Mouse (Mus musculus): Measurements from ENCODE around the gene 9130409I23Rik. TPM values are rescaled to one million over a fixed set of nuclear protein-coding genes. Genes with fewer than 3 reads are reported as not detected.
"Not testable (repeated sequence)": the region's sequence is repeated elsewhere in the genome, so short reads cannot be mapped to it uniquely, and the experiment has no call there.

The 9130409I23Rik gene
- polyA plus RNA-seq, 1 experiment from 2014 or later = not detected

DNA sequence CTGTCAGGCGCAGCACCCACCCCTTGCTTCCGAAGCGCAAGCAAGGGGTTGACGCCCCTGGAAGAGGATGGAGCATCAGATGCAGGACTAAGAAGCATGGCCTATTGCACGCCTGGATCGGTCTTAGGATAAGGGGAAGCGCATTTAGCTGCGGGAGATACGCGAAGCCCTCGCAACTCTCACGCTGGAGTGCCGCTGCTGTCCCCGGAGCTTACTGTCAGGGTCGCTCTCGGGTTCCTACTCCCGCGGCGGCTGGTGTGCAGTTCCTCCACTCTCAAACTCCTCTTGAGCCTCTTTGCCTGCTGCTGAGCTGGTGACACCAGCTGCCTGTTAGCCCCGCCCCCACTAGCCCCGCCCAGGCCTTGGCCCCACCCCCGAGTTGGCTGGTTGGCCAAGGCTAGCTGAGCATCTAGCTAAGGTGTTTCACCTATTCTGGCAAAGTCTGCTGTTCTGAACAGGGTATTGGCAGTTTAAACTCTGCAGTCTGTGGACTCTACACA lies 33.8 kb upstream of the 9130409I23Rik start:
- H3K9ac ChIP-seq (replicated peaks; ENCODE audit: low read depth, low read length) = peak overlapping the region; percentile 25; the same call in 1 of the 2 replicates
- WGBS = under 1% methylated on average over 22 of the region's 22 CpGs
- no peaks in the 10 kb centered on the region for H3K9me3 ChIP-seq (ENCODE audit: control insufficient read depth, low read depth, low read length)
- H3K36me3 ChIP-seq (ENCODE audit: control insufficient read depth, insufficient read depth, low read length) = no peaks in the 10 kb centered on the region
- no peaks in the 10 kb centered on the region; the same call in 1 of the 2 replicates for H3K4me1 ChIP-seq (ENCODE audit: control insufficient read depth, insufficient read depth, low read length)
- ATAC-seq (ENCODE audit: insufficient number of reproducible peaks, insufficient read depth, low FRiP score, low read depth) = peak; percentile 86
- H3K27me3 ChIP-seq (ENCODE audit: control insufficient read depth, insufficient read depth, low read length) = no peaks in the 10 kb centered on the region
- no peak overlapping the region for H3K27ac ChIP-seq (ENCODE audit: low read length)
- H3K4me3 ChIP-seq (ENCODE audit: low read depth, low read length) = peak overlapping the region; percentile 42
- peak overlapping the region; percentile 98 for H3K4me2 ChIP-seq (replicated peaks; ENCODE audit: low read depth, low read length)

DNA sequence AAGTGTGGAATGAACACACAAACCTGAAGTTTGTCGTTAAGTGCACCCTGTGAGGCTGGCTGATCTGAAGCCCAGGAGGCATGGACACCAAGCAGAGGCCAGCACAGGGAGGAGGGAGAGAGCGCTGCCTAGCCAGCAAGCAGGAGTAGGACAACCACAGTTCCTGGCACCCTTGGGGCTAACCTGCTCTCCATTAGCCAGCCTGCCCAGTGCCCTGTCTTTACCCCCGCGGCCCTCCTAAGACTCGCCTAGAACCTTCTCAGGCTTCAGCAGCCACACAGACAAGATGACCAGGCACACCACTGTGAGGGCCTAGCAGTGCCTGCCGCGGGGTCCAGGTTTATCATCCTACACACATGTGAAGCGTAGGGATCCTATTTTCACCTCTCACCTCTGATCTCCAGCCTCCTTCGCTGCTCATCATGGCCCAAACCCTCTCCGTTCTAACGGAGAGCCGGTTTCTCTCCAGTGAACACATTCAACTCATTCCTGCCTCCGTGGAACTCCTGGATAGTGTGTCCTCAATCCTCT lies 33.1 kb upstream of the 9130409I23Rik start:
- H3K4me3 ChIP-seq (ENCODE audit: low read depth, low read length) = no peak overlapping the region
- H3K4me1 ChIP-seq (ENCODE audit: control insufficient read depth, insufficient read depth, low read length) = no peaks in the 10 kb centered on the region; the same call in 1 of the 2 replicates
- H3K9ac ChIP-seq (replicated peaks; ENCODE audit: low read depth, low read length) = no peak overlapping the region
- no peak for ATAC-seq (ENCODE audit: insufficient number of reproducible peaks, insufficient read depth, low FRiP score, low read depth)
- no peaks in the 10 kb centered on the region for H3K36me3 ChIP-seq (ENCODE audit: control insufficient read depth, insufficient read depth, low read length)
- no peaks in the 10 kb centered on the region for H3K27me3 ChIP-seq (ENCODE audit: control insufficient read depth, insufficient read depth, low read length)
- no peaks in the 10 kb centered on the region for H3K9me3 ChIP-seq (ENCODE audit: control insufficient read depth, low read depth, low read length)
- 74% methylated on average over 13 of the region's 13 CpGs for WGBS
- no peak overlapping the region for H3K4me2 ChIP-seq (replicated peaks; ENCODE audit: low read depth, low read length)
- no peak overlapping the region for H3K27ac ChIP-seq (ENCODE audit: low read length)

GRCm38 (mm10) chr1:181020756-181021487 lies 30.1 kb upstream of the 9130409I23Rik start, which contains the start of gene Ephx1:
Gene Ephx1 (minus strand): TSS chr1:181020904.
- Histone ChIP-seq H3K4me2 (replicated peaks; ENCODE audit: low read depth, low read length) (no peak within 1 kb of the TSS), H3K27me3 (ENCODE audit: control insufficient read depth, insufficient read depth, low read length) (no peaks in the 10 kb centered on the region), H3K9ac (replicated peaks; ENCODE audit: low read depth, low read length) (no peak within 1 kb of the TSS), H3K4me3 (ENCODE audit: low read depth, low read length) (no peak within 1 kb of the TSS), H3K9me3 (ENCODE audit: control insufficient read depth, low read depth, low read length) (no peaks in the 10 kb centered on the region), H3K4me1 (ENCODE audit: control insufficient read depth, insufficient read depth, low read length) (no peaks in the 10 kb centered on the region; the same call in 1 of the 2 replicates), H3K36me3 (ENCODE audit: control insufficient read depth, insufficient read depth, low read length) (no peaks in the 10 kb centered on the region), H3K27ac (ENCODE audit: low read length) (no peak within 1 kb of the TSS)
- WGBS = 50% methylated on average over 5 of the region's 5 CpGs
- no peak for ATAC-seq (ENCODE audit: insufficient number of reproducible peaks, insufficient read depth, low FRiP score, low read depth)

DNA sequence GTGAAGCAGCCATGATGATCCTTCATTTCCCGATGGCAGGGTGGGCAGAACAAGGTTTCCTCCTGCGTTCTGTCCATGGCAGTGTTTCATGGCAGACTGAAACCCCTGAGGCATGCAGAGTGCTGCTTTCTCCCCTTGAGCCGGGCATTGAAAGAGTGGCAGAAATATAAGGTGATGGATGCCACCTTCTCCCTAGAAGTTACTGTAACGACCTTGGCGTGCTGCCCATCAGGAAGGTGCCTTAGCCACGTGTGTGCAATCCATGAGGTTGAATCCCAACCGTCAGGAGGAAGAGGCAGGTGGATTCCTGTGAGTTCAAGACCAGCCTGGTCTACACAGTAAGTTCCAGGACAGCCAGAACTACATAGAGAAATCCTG lies 29.6 kb upstream of the 9130409I23Rik start:
- H3K27me3 ChIP-seq (ENCODE audit: control insufficient read depth, insufficient read depth, low read length) = no peaks in the 10 kb centered on the region
- H3K36me3 ChIP-seq (ENCODE audit: control insufficient read depth, insufficient read depth, low read length) = no peaks in the 10 kb centered on the region
- no peaks in the 10 kb centered on the region; the same call in 1 of the 2 replicates for H3K4me1 ChIP-seq (ENCODE audit: control insufficient read depth, insufficient read depth, low read length)
- 66% methylated on average over 7 of the region's 7 CpGs for WGBS
- no peak overlapping the region for H3K27ac ChIP-seq (ENCODE audit: low read length)
- ATAC-seq (ENCODE audit: insufficient number of reproducible peaks, insufficient read depth, low FRiP score, low read depth) = no peak
- no peaks in the 10 kb centered on the region for H3K9me3 ChIP-seq (ENCODE audit: control insufficient read depth, low read depth, low read length)
- H3K4me3 ChIP-seq (ENCODE audit: low read depth, low read length) = no peak overlapping the region
- H3K4me2 ChIP-seq (replicated peaks; ENCODE audit: low read depth, low read length) = no peak overlapping the region
- no peak overlapping the region for H3K9ac ChIP-seq (replicated peaks; ENCODE audit: low read depth, low read length)

DNA sequence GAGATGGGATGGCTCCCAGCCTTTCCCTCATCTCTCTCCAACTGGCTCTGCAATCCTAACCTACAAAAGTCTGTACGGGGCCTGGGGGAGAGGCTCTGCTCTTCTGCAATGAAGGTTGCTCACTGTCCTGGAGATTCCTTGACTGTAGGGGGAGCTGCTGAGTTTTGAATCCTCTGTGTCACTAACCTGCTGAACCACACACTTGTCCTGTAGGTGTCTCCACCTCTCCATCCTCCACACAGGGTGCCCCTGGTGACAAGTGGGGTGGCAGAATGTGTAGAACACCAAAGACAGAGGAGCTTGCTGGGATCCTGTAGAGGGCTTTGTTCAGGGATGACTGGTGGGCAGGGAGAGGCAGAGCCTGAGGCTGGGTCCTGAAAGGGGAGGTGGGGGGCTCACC lies 28.8 kb upstream of the 9130409I23Rik start:
- Histone ChIP-seq H3K4me2 (replicated peaks; ENCODE audit: low read depth, low read length) (no peak overlapping the region), H3K27me3 (ENCODE audit: control insufficient read depth, insufficient read depth, low read length) (no peaks in the 10 kb centered on the region), H3K36me3 (ENCODE audit: control insufficient read depth, insufficient read depth, low read length) (no peaks in the 10 kb centered on the region), H3K4me3 (ENCODE audit: low read depth, low read length) (no peak overlapping the region), H3K4me1 (ENCODE audit: control insufficient read depth, insufficient read depth, low read length) (no peaks in the 10 kb centered on the region), H3K27ac (ENCODE audit: low read length) (no peak overlapping the region), H3K9ac (replicated peaks; ENCODE audit: low read depth, low read length) (no peak overlapping the region), H3K9me3 (ENCODE audit: control insufficient read depth, low read depth, low read length) (no peaks in the 10 kb centered on the region)
- no peak for ATAC-seq (ENCODE audit: insufficient number of reproducible peaks, insufficient read depth, low FRiP score, low read depth)
- 8% methylated on average over 1 of the region's 1 CpGs for WGBS

DNA sequence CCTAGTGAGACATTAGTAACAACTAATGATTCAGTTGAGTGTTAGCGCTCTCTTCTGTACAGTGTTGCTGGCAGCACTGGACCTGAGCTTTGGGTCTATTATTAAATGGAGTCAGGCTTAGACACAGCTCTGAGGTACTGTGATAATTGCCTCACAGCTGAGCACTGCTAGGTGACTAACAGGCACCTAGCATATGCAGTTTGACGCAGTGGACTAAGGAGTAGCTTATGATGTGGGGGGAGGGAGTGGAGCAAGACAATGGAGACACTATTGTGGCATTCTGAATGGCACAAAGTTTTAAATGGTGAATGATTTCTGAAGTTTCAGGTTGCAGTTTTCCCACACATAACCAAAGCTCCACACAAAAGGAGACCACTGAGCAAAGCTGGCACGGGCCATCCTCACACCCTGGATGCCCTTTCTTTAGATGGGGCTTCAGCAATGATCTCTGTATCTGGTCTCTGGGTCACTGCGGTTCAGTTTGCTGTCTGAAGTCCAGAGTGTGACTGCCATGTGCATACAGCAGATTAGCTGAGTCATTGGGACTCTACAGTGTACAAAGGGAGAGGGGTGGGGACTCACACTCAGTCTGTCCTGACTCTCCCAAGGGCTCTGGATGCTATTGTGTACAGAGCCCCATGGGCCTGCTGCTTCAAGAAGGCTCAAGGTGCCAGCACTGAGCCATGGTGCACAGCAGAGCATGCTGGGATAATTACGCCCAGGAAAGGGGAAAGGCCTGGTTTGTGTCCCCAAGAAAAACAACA lies 15.8 kb upstream of the 9130409I23Rik start:
- not testable (repeated sequence) for H3K36me3 ChIP-seq (ENCODE audit: control insufficient read depth, insufficient read depth, low read length); H3K27ac ChIP-seq (ENCODE audit: low read length); H3K4me1 ChIP-seq (ENCODE audit: control insufficient read depth, insufficient read depth, low read length); H3K27me3 ChIP-seq (ENCODE audit: control insufficient read depth, insufficient read depth, low read length); H3K9ac ChIP-seq (replicated peaks; ENCODE audit: low read depth, low read length); H3K4me3 ChIP-seq (ENCODE audit: low read depth, low read length); H3K9me3 ChIP-seq (ENCODE audit: control insufficient read depth, low read depth, low read length); H3K4me2 ChIP-seq (replicated peaks; ENCODE audit: low read depth, low read length)
- 78% methylated on average over 4 of the region's 5 CpGs for WGBS
- ATAC-seq (ENCODE audit: insufficient number of reproducible peaks, insufficient read depth, low FRiP score, low read depth) = peak; percentile 63; the same call in 1 of the 2 replicates

- WGBS = 62% methylated on average over 4 of the region's 4 CpGs
- no peak for ATAC-seq (ENCODE audit: insufficient number of reproducible peaks, insufficient read depth, low FRiP score, low read depth)
- H3K27ac ChIP-seq (ENCODE audit: low read length) = no peak overlapping the region
Observed at GRCm38 (mm10) chr1:181037623-181038022, 13.4 kb upstream of the 9130409I23Rik start.

GRCm38 (mm10) chr1:181039652-181040051 lies 11.4 kb upstream of the 9130409I23Rik start:
- Histone ChIP-seq H3K9ac (replicated peaks; ENCODE audit: low read depth, low read length) (no peak overlapping the region), H3K27me3 (ENCODE audit: control insufficient read depth, insufficient read depth, low read length) (no peaks in the 10 kb centered on the region), H3K4me1 (ENCODE audit: control insufficient read depth, insufficient read depth, low read length) (no peaks in the 10 kb centered on the region), H3K36me3 (ENCODE audit: control insufficient read depth, insufficient read depth, low read length) (no peaks in the 10 kb centered on the region), H3K27ac (ENCODE audit: low read length) (no peak overlapping the region), H3K4me2 (replicated peaks; ENCODE audit: low read depth, low read length) (no peak overlapping the region; the same call in 1 of the 2 replicates), H3K9me3 (ENCODE audit: control insufficient read depth, low read depth, low read length) (no peaks in the 10 kb centered on the region), H3K4me3 (ENCODE audit: low read depth, low read length) (no peak overlapping the region)
- no peak for ATAC-seq (ENCODE audit: insufficient number of reproducible peaks, insufficient read depth, low FRiP score, low read depth)
- WGBS = 13% methylated on average over 4 of the region's 4 CpGs

More at GRCm38 (mm10) chr1:181037623-181038022, 13.4 kb upstream of the 9130409I23Rik start:
- no peaks in the 10 kb centered on the region for H3K4me1 ChIP-seq (ENCODE audit: control insufficient read depth, insufficient read depth, low read length)
- no peak overlapping the region for H3K4me2 ChIP-seq (replicated peaks; ENCODE audit: low read depth, low read length)
- no peak overlapping the region for H3K9ac ChIP-seq (replicated peaks; ENCODE audit: low read depth, low read length)
- H3K4me3 ChIP-seq (ENCODE audit: low read depth, low read length) = no peak overlapping the region
- H3K36me3 ChIP-seq (ENCODE audit: control insufficient read depth, insufficient read depth, low read length) = no peaks in the 10 kb centered on the region
- no peaks in the 10 kb centered on the region for H3K27me3 ChIP-seq (ENCODE audit: control insufficient read depth, insufficient read depth, low read length)
- H3K9me3 ChIP-seq (ENCODE audit: control insufficient read depth, low read depth, low read length) = no peaks in the 10 kb centered on the region
